Mouse (Mus musculus) heart, embryonic 11.5 days (tissue): ENCODE measurements around the gene Rspo1. TPM values are rescaled to one million over a fixed set of nuclear protein-coding genes. Genes with fewer than 3 reads are reported as not detected.
"Not testable (repeated sequence)": the region's sequence is repeated elsewhere in the genome, so short reads cannot be mapped to it uniquely, and the experiment has no call there.

Source experiments
- ATAC-seq: fragments of 200-750 bp; cut with Nextera tagmentation; replicated peaks from 2 replicates; pipeline ENCODE4 v1.8.0; 2017; ENCODE audit warnings: moderate library complexity; ENCODE audit not compliant: insufficient number of reproducible peaks, low FRiP score, low TSS enrichment
- H3K27ac ChIP-seq: fragments of 300-500 bp; sonication (generic); 2 replicates; pipeline ENCODE4 v1.5.1; 2014; ENCODE audit warnings: mild to moderate bottlenecking, low read depth, low read length
- H3K27me3 ChIP-seq: fragments of 300-500 bp; sonication (generic); 2 replicates; pipeline ENCODE4 v1.6.1; 2014; ENCODE audit warnings: mild to moderate bottlenecking, low read length, mixed read lengths; ENCODE audit not compliant: control insufficient read depth, insufficient read depth
- H3K36me3 ChIP-seq: fragments of 300-500 bp; sonication (generic); 2 replicates; pipeline ENCODE4 v1.6.1; 2014; ENCODE audit warnings: mild to moderate bottlenecking, low read length, moderate library complexity, mixed read lengths; ENCODE audit not compliant: control insufficient read depth, insufficient read depth
- H3K4me1 ChIP-seq: fragments of 300-500 bp; sonication (generic); 2 replicates; pipeline ENCODE4 v1.6.1; 2014; ENCODE audit warnings: low read length; ENCODE audit not compliant: control insufficient read depth, insufficient read depth
- H3K4me2 ChIP-seq: fragments of 300-500 bp; sonication (generic); 2 replicates; pipeline ENCODE4 v1.6.1; 2014; ENCODE audit warnings: mild to moderate bottlenecking, moderate library complexity
- H3K4me3 ChIP-seq: fragments of 300-500 bp; sonication (generic); 2 replicates; pipeline ENCODE4 v1.5.1; 2014; ENCODE audit warnings: low read depth, low read length
- H3K9ac ChIP-seq: fragments of 300-500 bp; sonication (generic); 2 replicates; pipeline ENCODE4 v1.6.1; 2014; ENCODE audit warnings: mild to moderate bottlenecking, low read depth, low read length, moderate library complexity
- H3K9me3 ChIP-seq: fragments of 300-500 bp; sonication (generic); replicated peaks from 2 replicates; pipeline ENCODE4 v1.6.1; 2016; ENCODE audit warnings: low read length; ENCODE audit not compliant: control insufficient read depth
- WGBS: fragments of 180-500 bp; shearing (Covaris S2); extraction: QIAGEN DNeasy Blood & Tissue Kit; methylation state at CpG from one replicate; pipeline ENCODE4 v1.1.7; 2014; ENCODE audit not compliant: insufficient replicate concordance; 5-methylcytosine and 5-hydroxymethylcytosine counted together
- polyA plus RNA-seq: library from polyadenylated mRNA; unstranded; fragments of >200 nt; fragmentation: Nextera tagmentation; extraction: Ambion mirVana; gene quantifications from 2 replicates; pipeline ENCODE4 v1.2.1, GENCODE M21; 2014

Gene Rspo1
- 6.9 and 10.4 TPM in 2 replicates for polyA plus RNA-seq

GRCm38 (mm10) chr4:124985671-124986602, at the start of gene Rspo1:
Gene Rspo1 (plus strand): TSS chr4:124986430.
- no peaks in the 10 kb centered on the region for H3K9me3 ChIP-seq
- WGBS, result 2% methylated on average over 61 of the region's 62 CpGs
- peaks cover 91% of the 10 kb centered on the region for H3K27me3 ChIP-seq
- peaks cover 23% of the 10 kb centered on the region; the same call in 1 of the 2 replicates for H3K4me1 ChIP-seq
- H3K4me2 ChIP-seq, result peak within 1 kb of the TSS; percentile 65
- H3K36me3 ChIP-seq, result no peaks in the 10 kb centered on the region
- no peak within 1 kb of the TSS for H3K27ac ChIP-seq
- no peak for ATAC-seq
- H3K4me3 ChIP-seq, result peak within 1 kb of the TSS; percentile 44
- peak within 1 kb of the TSS; percentile 34; the same call in 1 of the 2 replicates for H3K9ac ChIP-seq

DNA sequence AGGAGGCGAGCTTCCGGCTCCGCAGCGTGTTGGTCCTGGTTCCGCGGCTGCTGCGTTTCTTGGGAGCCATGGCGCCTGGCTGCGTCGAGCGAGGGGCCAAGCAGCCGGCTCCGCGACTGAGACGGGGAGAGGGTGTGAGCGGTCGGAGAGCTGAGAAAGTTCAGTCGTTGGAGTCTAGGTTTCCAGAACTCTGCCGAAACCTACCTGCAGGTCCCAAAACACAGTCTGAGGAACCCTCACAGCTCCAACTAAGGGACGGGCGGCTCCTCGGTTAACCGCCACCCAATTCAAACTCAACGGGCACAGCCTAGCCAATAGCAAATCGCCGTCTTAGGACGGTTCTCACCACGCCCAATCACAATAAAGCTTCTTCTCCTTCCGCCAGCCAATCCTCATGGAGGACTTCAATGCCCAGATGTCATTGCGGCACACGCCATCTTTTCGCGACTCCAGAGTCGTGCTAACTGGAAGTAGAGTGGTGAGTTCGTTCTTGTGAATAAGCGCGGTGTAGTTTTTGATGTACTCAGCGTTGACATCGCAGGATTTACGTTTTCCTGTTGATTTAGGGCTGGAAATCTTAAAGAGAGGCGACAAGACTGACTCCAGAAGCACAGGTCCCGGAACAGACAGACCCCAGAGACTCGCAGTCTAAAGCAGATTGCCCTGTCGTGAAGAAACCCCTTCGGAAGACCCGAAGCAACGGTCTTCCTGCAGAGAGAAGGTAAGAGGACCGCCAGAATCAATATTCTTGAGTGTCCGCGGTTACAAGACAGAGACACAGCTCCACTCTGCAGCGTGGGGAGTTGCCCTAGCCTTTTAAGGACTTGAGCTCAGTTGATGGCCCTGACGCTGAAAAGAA, 49.4 kb upstream of the Rspo1 start, which contains the start of gene 9930104L06Rik:
Gene 9930104L06Rik (plus strand): TSS at position 436 of the 859 bp plus-strand sequence.
- under 1% methylated on average over 52 of the region's 52 CpGs for WGBS
- peaks cover 11% of the 10 kb centered on the region; the same call in 1 of the 2 replicates for H3K36me3 ChIP-seq
- peak; percentile 98 for ATAC-seq
- peaks cover 15% of the 10 kb centered on the region for H3K4me1 ChIP-seq
- peak within 1 kb of the TSS; percentile 84 for H3K4me2 ChIP-seq
- peak within 1 kb of the TSS; percentile 89 for H3K9ac ChIP-seq
- no peaks in the 10 kb centered on the region for H3K27me3 ChIP-seq
- H3K27ac ChIP-seq, result 0 out of 2 replicates have a peak within 1 kb of the TSS, but pooled peaks have one; percentile 22
- peak within 1 kb of the TSS; percentile 93 for H3K4me3 ChIP-seq
- no peaks in the 10 kb centered on the region for H3K9me3 ChIP-seq

DNA sequence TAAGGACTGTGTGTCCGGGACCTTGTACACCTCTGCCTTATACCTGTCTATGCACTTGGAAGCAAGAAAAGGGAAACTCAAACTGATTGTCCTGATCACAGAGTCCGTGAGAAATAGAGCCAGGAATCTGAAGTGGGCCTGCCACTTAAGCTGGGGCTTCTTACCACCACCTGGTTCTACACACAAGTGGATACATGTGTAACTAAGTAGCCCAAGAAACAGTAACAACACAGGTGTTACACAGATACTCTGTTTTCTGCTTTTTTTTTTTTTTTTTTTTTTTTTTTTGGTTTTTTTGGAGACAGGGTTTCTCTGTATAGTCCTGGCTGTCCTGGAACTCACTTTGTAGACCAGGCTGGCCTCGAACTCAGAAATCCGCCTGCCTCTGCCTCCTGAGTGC, 47.0 kb upstream of the Rspo1 start, which contains the start of gene Cdca8:
Gene Cdca8 (minus strand): TSS at position 101 of the 400 bp plus-strand sequence.
- not testable (repeated sequence) for H3K9me3 ChIP-seq, H3K4me2 ChIP-seq, H3K4me3 ChIP-seq, H3K27ac ChIP-seq, H3K9ac ChIP-seq, H3K27me3 ChIP-seq, ATAC-seq
- Histone ChIP-seq H3K4me1 (peaks cover 15% of the 10 kb centered on the region), H3K36me3 (peaks cover 11% of the 10 kb centered on the region; the same call in 1 of the 2 replicates)
- 93% methylated on average over 4 of the region's 4 CpGs for WGBS

GRCm38 (mm10) chr4:124943022-124943421, 43.2 kb upstream of the Rspo1 start:
- Histone ChIP-seq H3K4me3 (no peak overlapping the region), H3K4me1 (peaks cover 2% of the 10 kb centered on the region), H3K9ac (no peak overlapping the region), H3K9me3 (no peaks in the 10 kb centered on the region), H3K4me2 (no peak overlapping the region), H3K27me3 (no peaks in the 10 kb centered on the region), H3K27ac (no peak overlapping the region), H3K36me3 (peaks cover 11% of the 10 kb centered on the region; the same call in 1 of the 2 replicates)
- 11% methylated on average over 4 of the region's 4 CpGs for WGBS
- ATAC-seq, result no peak

DNA sequence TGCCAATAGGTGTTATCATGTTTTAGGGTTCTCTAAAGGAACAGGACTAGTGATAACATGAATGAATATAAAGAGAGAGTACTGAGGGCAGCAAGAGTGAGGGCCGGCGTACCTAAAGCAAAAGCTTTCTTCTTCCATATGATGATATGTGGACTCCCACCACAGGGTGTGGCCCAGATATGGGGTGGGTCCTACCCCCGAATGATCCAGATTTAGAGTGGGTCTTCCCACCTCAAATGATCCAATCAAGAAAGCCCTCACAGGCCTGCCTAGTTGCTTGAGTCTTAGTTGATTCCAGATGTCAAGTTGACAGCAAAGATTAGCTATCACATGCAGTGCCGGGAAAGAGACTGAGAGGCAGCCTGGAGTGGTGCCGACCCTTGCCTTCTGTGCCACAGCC, 42.4 kb upstream of the Rspo1 start:
- Histone ChIP-seq H3K9me3 (no peaks in the 10 kb centered on the region), H3K36me3 (peaks cover 10% of the 10 kb centered on the region; the same call in 1 of the 2 replicates), H3K4me1 (no peaks in the 10 kb centered on the region), H3K4me3 (no peak overlapping the region), H3K9ac (no peak overlapping the region), H3K27me3 (no peaks in the 10 kb centered on the region), H3K27ac (no peak overlapping the region), H3K4me2 (no peak overlapping the region)
- 62% methylated on average over 5 of the region's 5 CpGs for WGBS
- no peak for ATAC-seq

DNA sequence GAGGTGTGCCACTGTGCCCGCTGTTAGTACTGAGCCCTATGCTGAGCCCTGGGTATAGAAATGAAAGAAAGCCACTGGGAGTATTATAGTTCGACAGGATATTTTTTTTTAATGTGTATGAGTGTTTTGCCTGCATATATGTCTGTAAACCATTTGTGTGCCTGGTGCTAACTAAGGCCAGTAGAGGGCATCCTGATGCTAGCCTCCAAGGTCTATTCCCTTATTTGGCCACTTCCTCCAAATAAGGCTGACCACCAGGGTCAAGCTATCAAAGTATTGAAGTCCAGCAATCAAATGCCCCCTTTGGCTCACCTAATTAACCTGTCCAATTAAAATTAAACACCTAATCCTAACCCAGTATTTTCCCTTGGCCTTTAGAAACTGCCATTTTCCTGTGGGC, 41.3 kb upstream of the Rspo1 start:
- Histone ChIP-seq H3K27me3 (no peaks in the 10 kb centered on the region), H3K4me1 (no peaks in the 10 kb centered on the region), H3K4me2 (no peak overlapping the region), H3K27ac (no peak overlapping the region), H3K9ac (no peak overlapping the region), H3K36me3 (peaks cover 4% of the 10 kb centered on the region; the same call in 1 of the 2 replicates), H3K9me3 (no peaks in the 10 kb centered on the region), H3K4me3 (no peak overlapping the region)
- 55% methylated on average over 2 of the region's 2 CpGs for WGBS
- no peak for ATAC-seq

DNA sequence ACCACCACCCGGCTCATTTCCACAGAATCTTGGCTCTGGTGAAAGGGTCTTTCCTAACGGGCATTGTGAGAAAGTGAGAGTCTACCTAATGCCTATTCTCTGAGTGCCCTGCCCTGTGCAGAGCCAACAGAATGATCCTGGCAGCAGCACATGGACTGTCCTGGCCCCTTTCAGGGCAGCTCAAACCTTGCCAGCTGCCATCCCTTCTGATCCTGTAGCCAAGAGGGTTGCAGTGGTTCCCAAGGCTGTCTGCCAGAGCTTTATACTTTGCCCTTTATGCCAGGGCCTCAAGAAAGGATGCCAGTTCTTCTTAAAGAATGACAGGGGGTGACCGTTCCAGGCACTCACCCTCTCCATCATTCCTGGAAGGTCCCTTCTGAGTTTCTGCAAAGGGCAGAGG, 36.7 kb upstream of the Rspo1 start:
- 73% methylated on average over 3 of the region's 3 CpGs for WGBS
- no peak overlapping the region for H3K27ac ChIP-seq
- no peaks in the 10 kb centered on the region for H3K9me3 ChIP-seq
- H3K4me2 ChIP-seq, result no peak overlapping the region
- no peaks in the 10 kb centered on the region for H3K36me3 ChIP-seq
- ATAC-seq, result no peak
- H3K4me3 ChIP-seq, result no peak overlapping the region
- H3K4me1 ChIP-seq, result no peaks in the 10 kb centered on the region
- H3K27me3 ChIP-seq, result no peaks in the 10 kb centered on the region
- no peak overlapping the region for H3K9ac ChIP-seq
